Comparison of ENCODE assay signal across 9 mouse cellular contexts in the genomic region with DNA sequence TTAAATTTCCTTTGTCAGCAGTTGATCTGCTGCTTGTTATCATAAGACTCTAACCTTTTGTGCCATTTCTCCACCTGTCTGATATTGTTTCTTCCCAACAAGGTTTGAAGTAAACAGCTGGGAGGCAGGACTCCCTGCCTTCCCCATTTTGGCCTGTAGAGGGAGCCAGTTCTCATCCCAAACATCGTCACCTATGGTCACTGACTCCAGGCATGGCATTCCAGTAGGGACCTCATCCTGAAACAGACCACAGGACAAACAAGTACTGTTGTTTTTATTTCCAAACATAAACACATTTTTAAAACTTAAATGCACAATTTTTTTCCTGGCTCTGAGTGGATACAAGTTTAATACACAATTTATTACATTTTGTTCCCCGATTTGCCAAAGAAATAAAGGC. TPM values are rescaled to one million over a fixed set of nuclear protein-coding genes. Genes with fewer than 3 reads are reported as not detected.
DNase-seq lines count a peak whose midpoint lies in the region; ATAC-seq lines count a peak whose summit lies in the region.
"Had no signal": no experiment of that assay in that cellular context is flagged by ENCODE, and none has a peak within 500 bp of the region (broad histone marks: within the 10 kb centered on the region; RNA-seq: fewer than 3 reads in every experiment).

No protein-coding gene starts in this region.

- DNase-seq in midbrain, embryonic 10.5 days (ENCODE audit: low spot score) = peak; percentile 60
- peak; percentile 67 to 69 for DNase-seq in adrenal gland, postnatal 36 days
- DNase-seq in embryo, embryonic 11.5 days (ENCODE audit: low read depth, low spot score) = peak; percentile 50
- peak; percentile 73 for DNase-seq in kidney, adult 9 months
- DNase-seq in limb, embryonic 11.5 days (ENCODE audit: low spot score) = peak; percentile 84
- DNase-seq in retina, postnatal 7 days (ENCODE audit: low read depth, low spot score) = peak; percentile 35
- DNase-seq in urinary bladder, postnatal 4 days (ENCODE audit: low spot score in 2 of 2) = peak; percentile 21 to 66

- no peak overlapping the region for H3K27ac ChIP-seq in midbrain, embryonic 10.5 days (replicated peaks)
- no peak overlapping the region for H3K27ac ChIP-seq in midbrain, embryonic 15.5 days
- no peak overlapping the region for H3K27ac ChIP-seq in limb, embryonic 11.5 days (replicated peaks; ENCODE audit: low read depth, low read length)

- no peak overlapping the region for H3K4me3 ChIP-seq in midbrain, embryonic 10.5 days
- no peak overlapping the region for H3K4me3 ChIP-seq in midbrain, embryonic 15.5 days
- no peak overlapping the region for H3K4me3 ChIP-seq in limb, embryonic 11.5 days (ENCODE audit: low read depth, low read length)
- H3K4me3 ChIP-seq: myocyte had no signal

- no peak overlapping the region for H3K9ac ChIP-seq in midbrain, embryonic 15.5 days
- no peak overlapping the region for H3K9ac ChIP-seq in limb, embryonic 11.5 days (ENCODE audit: low read length)

- no peaks in the 10 kb centered on the region for H3K36me3 ChIP-seq in midbrain, embryonic 10.5 days
- H3K36me3 ChIP-seq in midbrain, embryonic 15.5 days (replicated peaks) = no peaks in the 10 kb centered on the region
- H3K36me3 ChIP-seq in limb, embryonic 11.5 days (ENCODE audit: control insufficient read depth, insufficient read depth, low read length) = no peaks in the 10 kb centered on the region

- H3K9me3 ChIP-seq in midbrain, embryonic 10.5 days (replicated peaks) = no peaks in the 10 kb centered on the region
- no peaks in the 10 kb centered on the region for H3K9me3 ChIP-seq in midbrain, embryonic 15.5 days
- H3K9me3 ChIP-seq in limb, embryonic 11.5 days (ENCODE audit: control insufficient read depth, low read length) = no peaks in the 10 kb centered on the region

- H3K27me3 ChIP-seq in midbrain, embryonic 10.5 days (ENCODE audit: low read depth, poor library complexity, severe bottlenecking) = no peaks in the 10 kb centered on the region
- no peaks in the 10 kb centered on the region for H3K27me3 ChIP-seq in midbrain, embryonic 15.5 days (replicated peaks)
- H3K27me3 ChIP-seq in limb, embryonic 11.5 days (ENCODE audit: control insufficient read depth, insufficient read depth, low read length) = no peaks in the 10 kb centered on the region

- 47% methylated on average over 2 of the region's 2 CpGs for WGBS in midbrain, embryonic 10.5 days
- WGBS in midbrain, embryonic 15.5 days = 52% methylated on average over 2 of the region's 2 CpGs
- 48% methylated on average over 2 of the region's 2 CpGs for WGBS in limb, embryonic 11.5 days

- ATAC-seq in midbrain, embryonic 15.5 days (replicated peaks) = no peak
- no peak for ATAC-seq in limb, embryonic 11.5 days (ENCODE audit: insufficient number of reproducible peaks, low FRiP score, low TSS enrichment, low read depth)

- H3K4me2 ChIP-seq in midbrain, embryonic 15.5 days = no peak overlapping the region
- no peak overlapping the region for H3K4me2 ChIP-seq in limb, embryonic 11.5 days (ENCODE audit: low read depth, severe bottlenecking)

- no peaks in the 10 kb centered on the region for H3K4me1 ChIP-seq in midbrain, embryonic 10.5 days
- no peaks in the 10 kb centered on the region for H3K4me1 ChIP-seq in midbrain, embryonic 15.5 days
- H3K4me1 ChIP-seq in limb, embryonic 11.5 days (ENCODE audit: control insufficient read depth, insufficient read depth, low read length) = no peaks in the 10 kb centered on the region

RNA-seq across cellular contexts. Expression of gene Tdrd5, which starts 40.1 kb away (rescaled TPM):
- 0.21 TPM in 1 of 2 replicates, not detected in the other for polyA plus RNA-seq in midbrain, embryonic 10.5 days (2016; fragmentation: Nextera tagmentation; extraction: Ambion mirVana)
- polyA plus RNA-seq in midbrain, embryonic 15.5 days (2015; fragmentation: Nextera tagmentation; extraction: Ambion mirVana) = 0.97 and 1.1 TPM in 2 replicates
- total RNA-seq in adrenal gland, postnatal 36 days (2021) = under 1 TPM in 1 of 2 experiments, not detected in 1; 0.20 TPM
- not detected in 2 replicates for polyA plus RNA-seq in limb, embryonic 11.5 days (2014; fragmentation: Nextera tagmentation; extraction: Ambion mirVana)

RNA-seq across cellular contexts. Expression of gene Nphs2, which starts 47.2 kb away (rescaled TPM):
- polyA plus RNA-seq in midbrain, embryonic 10.5 days (2016; fragmentation: Nextera tagmentation; extraction: Ambion mirVana) = 0.04 TPM in 1 of 2 replicates, not detected in the other
- polyA plus RNA-seq in midbrain, embryonic 15.5 days (2015; fragmentation: Nextera tagmentation; extraction: Ambion mirVana) = 0.93 and 0.95 TPM in 2 replicates
- not detected for total RNA-seq in adrenal gland, postnatal 36 days (2021)
- polyA plus RNA-seq in limb, embryonic 11.5 days (2014; fragmentation: Nextera tagmentation; extraction: Ambion mirVana) = 0.07 and 0.15 TPM in 2 replicates

RNA-seq across cellular contexts. Expression of gene Fam163a, which starts 58.5 kb away (rescaled TPM):
- polyA plus RNA-seq in midbrain, embryonic 10.5 days (2016; fragmentation: Nextera tagmentation; extraction: Ambion mirVana) = 4.5 and 7.2 TPM in 2 replicates
- polyA plus RNA-seq in midbrain, embryonic 15.5 days (2015; fragmentation: Nextera tagmentation; extraction: Ambion mirVana) = 6.5 and 7.5 TPM in 2 replicates
- 1 to 10 TPM; 9.3 to 9.6 TPM for total RNA-seq in adrenal gland, postnatal 36 days (2021)
- polyA plus RNA-seq in limb, embryonic 11.5 days (2014; fragmentation: Nextera tagmentation; extraction: Ambion mirVana) = 0.35 and 0.39 TPM in 2 replicates
- polyA plus RNA-seq: myocyte had no signal
